Mouse (Mus musculus) gonadal fat pad, adult 2 months (tissue): ENCODE results near the gene Prl8a9. TPM values are rescaled to one million over a fixed set of nuclear protein-coding genes. Genes with fewer than 3 reads are reported as not detected.

Experiments used
- DNase-seq: peaks from one replicate; pipeline ENCODE4 v3.0.0-alpha.2; 2012; ENCODE audit warnings: low read depth
- polyA plus RNA-seq: library from polyadenylated mRNA; depleted of rRNA; stranded (reverse); fragments of >200 nt; gene quantifications from 2 replicates; pipeline ENCODE4 v1.2.3, GENCODE M21; 2012; rRNA removed

Gene Prl8a9
- polyA plus RNA-seq, result not detected in 2 replicates

DNA sequence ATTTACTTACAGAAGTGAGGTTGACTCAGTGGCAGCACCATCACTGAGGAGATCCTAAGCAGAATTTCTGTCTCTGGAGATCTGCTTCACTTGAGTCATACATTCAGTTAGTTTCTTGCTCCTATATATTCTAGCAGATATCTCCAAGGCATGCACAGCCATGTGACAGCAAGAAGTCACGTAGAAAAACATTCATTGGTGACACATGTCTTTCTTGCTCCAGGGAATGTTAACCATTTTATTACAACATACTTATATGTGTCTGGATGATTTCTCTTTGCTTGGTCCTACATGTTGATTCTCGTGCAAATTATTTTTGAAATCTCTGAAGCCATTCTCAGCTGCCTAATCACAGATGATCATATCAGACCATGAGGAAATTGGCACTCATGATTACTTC, at the start of gene Prl8a9:
Prl8a9 (minus strand) TSS at position 101 of the 400 bp plus-strand sequence.
- DNase-seq, result no peak

DNA sequence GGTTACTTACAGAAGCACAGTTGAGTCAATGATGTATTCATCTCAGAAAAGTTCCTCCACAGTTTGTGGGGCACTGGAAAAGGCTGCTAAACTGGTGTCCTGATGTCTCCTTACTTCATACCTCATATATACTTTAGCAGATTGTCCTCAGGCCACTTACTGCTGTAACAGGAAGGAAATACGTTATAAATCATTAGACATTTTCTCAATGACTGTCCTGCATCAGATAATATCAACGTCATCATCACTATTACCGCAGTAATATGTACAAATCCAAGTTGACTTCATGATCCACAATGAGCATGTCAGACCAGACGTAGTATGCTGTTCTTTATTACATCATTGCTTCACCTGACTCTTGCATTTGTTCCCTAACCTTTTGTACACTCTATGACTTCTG, 46.1 kb upstream of the Prl8a9 start, which contains the start of gene Prl7b1:
Prl7b1 (minus strand) TSS at position 101 of the 400 bp plus-strand sequence.
- no peak for DNase-seq

DNA sequence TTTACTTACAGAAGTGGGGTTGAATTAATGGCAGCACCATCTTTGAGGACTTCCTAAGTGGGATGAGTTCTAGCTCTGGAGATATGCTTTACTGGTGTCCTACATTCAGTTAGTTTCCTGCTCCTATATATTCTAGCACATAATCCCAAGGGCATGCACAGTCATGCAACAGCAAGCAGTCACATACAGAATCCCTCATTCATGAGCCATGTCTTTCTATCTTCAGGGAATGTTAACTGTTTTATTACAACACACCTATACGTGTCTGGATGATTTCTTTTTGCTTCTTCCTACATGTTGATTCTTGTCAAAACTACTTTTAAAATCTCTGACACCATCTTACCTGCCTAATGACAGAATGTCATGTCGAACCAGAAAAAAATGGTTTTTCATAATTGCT, 17.7 kb upstream of the Prl8a9 start, which contains the start of gene Prl8a1:
Prl8a1 (minus strand) TSS at position 101 of the 400 bp plus-strand sequence.
- DNase-seq, result no peak

DNA sequence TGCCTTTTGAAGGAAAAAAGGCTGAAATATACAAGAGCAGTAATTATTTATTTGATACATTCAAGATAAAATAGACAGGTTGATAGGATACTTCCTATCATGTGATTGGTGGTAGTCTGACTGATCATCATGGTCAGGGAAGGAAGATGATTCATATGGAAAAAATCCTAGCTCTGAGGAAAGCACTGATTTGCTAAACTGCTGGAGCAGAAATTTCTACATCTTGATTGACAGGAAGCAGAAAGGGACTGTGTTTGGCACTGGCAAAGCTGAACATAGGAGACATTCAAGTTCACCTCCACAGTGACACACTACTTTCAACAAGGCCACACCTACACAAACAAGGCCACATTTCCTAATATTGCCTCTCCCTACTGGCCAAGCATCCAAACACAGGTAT, 11.1 kb downstream of the Prl8a9 start:
- no peak for DNase-seq

DNA sequence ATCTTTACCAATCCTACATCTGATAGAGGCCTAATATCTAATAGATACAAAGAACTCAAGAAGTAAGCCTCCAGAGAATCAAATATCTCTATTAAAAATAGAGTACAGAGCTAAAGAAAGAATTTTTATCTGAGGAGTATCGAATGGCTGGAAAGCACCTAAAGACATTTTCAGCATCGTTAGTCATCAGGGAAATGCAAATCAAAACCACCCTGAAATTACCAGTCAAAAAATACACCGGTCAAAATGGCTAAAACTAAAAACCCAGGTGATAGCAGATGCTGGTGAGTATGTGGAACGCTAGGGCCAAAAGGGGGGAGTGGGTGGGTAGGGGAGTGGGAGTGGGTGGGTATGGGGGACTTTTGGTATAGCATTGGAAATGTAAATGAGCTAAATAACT, 41.2 kb downstream of the Prl8a9 start:
- no peak for DNase-seq

DNA sequence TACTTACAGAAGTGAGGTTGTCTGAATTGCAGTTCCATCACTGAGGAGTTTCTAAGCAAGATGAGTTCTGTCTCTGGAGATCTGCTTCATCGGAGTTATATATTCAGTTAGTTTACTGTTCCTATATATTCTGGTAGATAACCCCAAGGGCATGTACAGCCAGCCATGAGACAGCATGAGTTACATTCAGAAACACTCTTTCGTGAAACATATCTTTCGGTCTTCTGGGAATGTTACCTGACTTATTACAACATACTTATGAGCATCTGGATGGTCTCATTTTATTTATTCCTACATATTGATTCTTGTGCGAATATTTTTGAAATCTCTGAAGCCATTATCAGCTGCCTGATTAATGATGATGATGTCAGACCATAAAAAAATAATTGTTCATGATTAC, 51.3 kb downstream of the Prl8a9 start, which contains the start of gene Prl8a8:
Prl8a8 (minus strand) TSS at position 101 of the 400 bp plus-strand sequence.
- no peak for DNase-seq

Other genes with a start within 250 kb of the Prl8a9 start
- not detected in 2 replicates for gene Prl8a2, start 218.9 kb downstream of the Prl8a9 start, polyA plus RNA-seq
- gene Prl2b1, start 173.8 kb downstream of the Prl8a9 start, polyA plus RNA-seq, result not detected in 2 replicates
- not detected in 2 replicates for gene Prl8a6, start 125.9 kb downstream of the Prl8a9 start, polyA plus RNA-seq
- gene Prl8a8, start 51.4 kb downstream of the Prl8a9 start, polyA plus RNA-seq, result not detected in 2 replicates
- gene Prl8a1, start 17.6 kb upstream of the Prl8a9 start, polyA plus RNA-seq, result not detected in 2 replicates
- not detected in 2 replicates for gene Prl7b1, start 46.0 kb upstream of the Prl8a9 start, polyA plus RNA-seq
- gene Prl7a1, start 77.9 kb upstream of the Prl8a9 start, polyA plus RNA-seq, result not detected in 2 replicates
- not detected in 2 replicates for gene Prl7a2, start 103.4 kb upstream of the Prl8a9 start, polyA plus RNA-seq
- not detected in 2 replicates for gene Prl7d1, start 152.1 kb upstream of the Prl8a9 start, polyA plus RNA-seq
- not detected in 2 replicates for gene Prl7c1, start 216.2 kb upstream of the Prl8a9 start, polyA plus RNA-seq
- gene Prl2a1, start 237.0 kb upstream of the Prl8a9 start, polyA plus RNA-seq, result not detected in 2 replicates